Mouse (Mus musculus) urinary bladder, postnatal 36 days (tissue): ENCODE data around the gene Fbxl21.

Experiments
- DNase-seq, 2 experiments: peaks; one replicate each; pipeline ENCODE4 v3.0.0; 2022; ENCODE audit warnings: low spot score in 2 of 2, mixed read lengths in 1 of 2

Gene Fbxl21

GRCm38 (mm10) chr13:56581512-56581911 lies 59.2 kb downstream of the Fbxl21 start:
- DNase-seq, result no peak

- DNase-seq, result peak; percentile 35 to 61
Observed at GRCm38 (mm10) chr13:56581961-56582434, 59.7 kb downstream of the Fbxl21 start.

- DNase-seq, result no peak
Observed at GRCm38 (mm10) chr13:56582720-56583119, 60.4 kb downstream of the Fbxl21 start.

GRCm38 (mm10) chr13:56586046-56586445 lies 63.8 kb downstream of the Fbxl21 start:
- no peak for DNase-seq
